Mouse (Mus musculus): ENCODE measurements around the gene Zfp772.
"Not testable (repeated sequence)": the region's sequence is repeated elsewhere in the genome, so short reads cannot be mapped to it uniquely, and the experiment has no call there.

The Zfp772 gene

DNA sequence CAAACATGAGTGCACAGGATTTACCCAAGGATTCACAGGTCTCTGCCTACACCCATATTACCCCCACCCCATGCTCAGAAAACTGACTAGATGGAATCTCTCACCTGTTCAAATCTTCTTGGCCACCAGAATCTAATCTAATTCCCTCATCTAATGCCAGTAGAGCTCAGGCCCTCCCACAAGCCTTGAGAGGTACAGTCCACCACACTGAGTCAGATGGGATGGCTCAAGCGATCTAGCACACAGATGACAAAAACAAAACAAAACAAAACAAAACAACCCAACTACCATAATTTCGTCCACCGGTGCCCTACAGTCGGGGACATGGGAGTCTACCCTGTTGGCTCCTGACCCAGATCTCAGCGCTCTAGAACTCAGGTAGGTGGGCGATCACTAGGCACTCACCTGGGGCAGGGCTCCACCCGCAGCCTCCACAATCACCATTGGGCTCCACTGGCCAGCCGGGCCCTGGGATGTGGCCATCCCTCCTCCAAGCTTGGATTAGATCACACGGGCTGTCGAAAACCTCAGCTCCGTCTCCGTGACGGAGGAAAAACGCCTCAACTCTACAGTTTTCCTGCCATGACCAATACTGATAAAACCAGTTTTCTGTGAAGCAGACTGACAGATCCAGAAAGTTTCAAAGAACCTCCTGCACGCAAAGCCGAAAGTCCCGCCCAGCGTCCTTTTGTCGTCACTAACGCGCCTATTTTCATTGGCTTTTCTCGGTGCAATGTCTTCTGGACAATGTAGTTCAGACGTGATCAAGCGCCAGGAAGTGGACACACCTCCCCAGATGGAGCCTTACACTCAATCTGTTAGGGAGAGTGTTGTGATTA lies at the start of gene Zfp772:
Gene Zfp772 (minus strand): TSS at position 686 of the 839 bp plus-strand sequence.
- peak; percentile 59 for DNase-seq (ENCODE audit: low read depth)

DNA sequence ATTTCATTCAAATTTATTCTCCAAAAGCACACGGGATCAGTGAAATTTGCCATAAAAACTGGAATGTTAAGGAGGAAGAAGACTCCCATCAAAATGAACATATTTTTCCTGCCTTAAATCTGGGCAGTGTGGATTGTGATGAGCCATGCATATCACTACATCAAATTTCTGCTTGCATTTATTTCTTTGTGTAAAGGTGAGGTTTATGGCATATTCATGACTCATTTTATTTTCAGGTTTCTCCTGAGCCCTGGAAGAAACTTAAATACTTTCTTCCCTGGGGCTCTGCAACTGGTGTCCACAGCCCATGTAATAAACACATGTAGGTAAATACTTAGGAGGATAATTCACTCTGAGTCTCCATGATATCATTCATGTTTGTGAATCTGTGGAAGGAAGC lies 37.4 kb upstream of the Zfp772 start, which contains the start of gene Vmn2r29:
Gene Vmn2r29 (minus strand): TSS at position 101 of the 400 bp plus-strand sequence.
- DNase-seq (ENCODE audit: low read depth) = not testable (repeated sequence)

DNA sequence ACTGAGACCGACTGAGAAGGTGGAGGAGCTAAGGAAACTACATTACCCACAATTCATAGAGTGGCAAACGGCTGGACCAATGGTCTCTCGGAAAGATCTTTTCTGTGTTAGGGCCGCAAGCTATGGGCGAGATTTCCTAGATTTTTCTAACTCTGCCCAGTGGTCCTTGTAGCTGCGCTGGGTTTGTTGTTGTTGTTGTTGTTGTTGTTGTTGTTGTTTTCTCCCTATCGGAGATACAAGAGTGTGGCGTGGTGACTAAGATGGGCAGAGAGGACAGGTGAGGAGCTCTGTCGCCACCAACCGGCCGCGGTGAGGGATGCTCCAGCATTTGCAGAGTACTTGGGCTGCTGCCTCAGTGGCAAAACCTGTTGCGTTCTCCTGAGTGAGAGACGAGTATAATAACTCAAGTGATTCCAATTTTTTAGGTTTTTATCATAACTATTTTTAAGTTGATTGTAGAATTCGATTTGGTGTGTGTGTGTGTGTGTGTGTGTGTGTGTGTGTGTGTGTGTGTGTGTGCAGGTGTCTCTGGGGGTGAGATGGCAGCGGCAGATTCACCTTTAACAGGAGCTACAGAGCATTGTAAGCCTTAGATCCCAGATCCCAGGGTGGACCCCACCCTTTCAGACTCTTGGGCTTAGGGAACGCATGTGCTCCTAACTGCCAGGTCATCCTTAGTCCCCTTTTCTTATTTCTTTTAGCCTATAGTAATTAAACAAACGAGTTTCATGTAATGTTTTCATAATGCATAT lies 21.4 kb downstream of the Zfp772 start:
- peak; percentile 79 for DNase-seq (ENCODE audit: low read depth)

DNA sequence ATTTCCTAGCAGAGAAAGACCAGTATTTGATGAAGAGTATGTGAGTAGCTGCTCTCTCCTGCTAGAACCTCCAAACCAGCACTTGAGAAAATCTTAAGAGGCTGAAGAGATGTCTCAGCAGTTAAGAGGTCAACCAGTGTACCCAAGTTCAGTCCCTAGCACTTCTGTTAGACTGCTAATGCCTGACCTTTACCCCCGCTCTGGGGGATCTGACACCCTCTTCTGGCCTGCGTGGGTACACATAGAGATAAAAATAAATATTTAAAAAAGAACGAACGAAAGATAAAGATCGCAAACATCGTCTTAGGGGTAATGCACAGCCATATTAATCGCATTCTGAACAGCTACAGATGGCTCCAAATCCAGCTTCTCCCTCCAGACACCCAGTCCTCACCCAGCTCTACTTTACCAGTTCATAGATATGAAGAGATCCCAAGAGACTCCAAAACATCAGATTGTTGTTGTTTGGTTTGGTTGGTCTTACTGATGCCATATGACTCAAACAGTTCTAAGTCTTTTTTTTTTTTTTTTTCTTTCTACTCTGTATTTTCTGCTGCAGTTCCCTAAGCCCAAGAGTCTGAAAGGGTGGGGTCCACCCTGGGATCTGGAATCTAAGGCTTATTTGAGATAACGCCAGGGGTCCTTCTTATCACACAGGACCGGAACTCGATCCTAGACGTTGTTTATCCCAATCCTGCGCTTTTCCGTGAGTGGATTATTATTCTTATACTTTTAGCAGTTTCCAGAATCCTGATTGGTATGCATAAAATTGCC lies 22.2 kb downstream of the Zfp772 start:
- DNase-seq (ENCODE audit: low read depth) = peak; percentile 5

DNA sequence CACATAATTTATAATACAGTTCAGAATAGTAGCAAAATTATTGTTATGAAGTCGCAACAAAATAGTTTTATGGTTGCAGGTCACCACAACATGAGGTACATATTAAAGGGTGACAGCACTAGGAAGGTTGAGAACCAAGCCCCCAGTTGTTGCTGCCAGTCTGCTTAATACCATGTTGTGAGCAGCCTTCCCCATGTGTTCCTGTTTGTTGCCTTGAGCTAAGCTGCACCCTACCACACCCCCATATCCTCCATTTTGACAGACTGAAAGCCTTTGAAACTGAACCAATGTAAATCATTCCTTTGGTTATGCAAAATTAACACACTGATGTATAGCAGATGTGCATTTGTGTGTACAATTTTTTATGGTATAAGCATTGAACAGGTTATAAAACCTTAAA lies 23.9 kb downstream of the Zfp772 start:
- DNase-seq (ENCODE audit: low read depth) = no peak

DNA sequence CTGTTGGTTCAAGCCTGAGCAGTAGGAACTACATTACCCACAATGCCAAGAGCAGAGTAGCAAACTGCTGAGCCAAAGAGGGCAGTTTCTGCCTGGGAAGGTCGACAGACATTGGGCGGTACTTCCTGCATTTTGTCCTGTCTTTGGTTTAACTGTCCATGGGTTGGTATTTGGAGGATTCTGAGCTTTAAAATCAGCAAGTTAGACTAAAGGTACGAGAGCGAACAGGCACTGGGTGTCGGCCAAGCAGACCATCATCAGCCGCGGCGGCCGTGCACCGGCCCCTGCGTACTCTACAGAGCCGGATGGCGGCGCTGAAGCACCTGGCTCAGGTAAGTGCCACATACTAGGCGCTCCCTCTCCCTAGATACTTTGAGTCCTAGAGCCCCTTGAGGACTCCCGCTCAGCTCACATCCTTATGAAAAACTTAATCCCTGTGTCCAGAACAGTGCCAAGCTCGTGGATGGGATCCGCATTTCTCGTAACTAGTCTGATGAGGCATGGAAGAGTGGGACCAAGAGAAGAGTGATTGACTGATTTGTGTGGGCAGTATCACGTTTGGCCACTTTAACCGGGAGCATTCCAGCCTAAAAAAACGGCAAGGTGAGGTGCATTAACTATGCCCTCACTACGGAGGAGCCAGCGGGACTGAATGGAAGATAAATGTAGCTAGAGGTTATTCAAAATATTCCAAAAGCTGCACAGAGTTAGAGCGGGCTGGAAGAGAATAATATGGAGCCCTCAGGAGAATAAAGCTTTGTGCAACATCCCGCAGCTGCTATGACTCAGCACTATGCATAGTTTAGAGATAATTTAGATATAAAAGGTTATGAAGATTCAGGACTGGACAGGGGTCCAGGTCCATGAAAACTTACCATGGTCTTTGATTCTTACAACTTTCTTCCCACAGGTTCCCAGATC lies 38.3 kb downstream of the Zfp772 start, which contains the start of gene Zfp418:
Gene Zfp418 (plus strand): TSS at position 104 of the 921 bp plus-strand sequence.
- DNase-seq (ENCODE audit: low read depth) = peak; percentile 67

Measured in induced T-regulatory cell, adult 2 months (primary cell).